Mouse (Mus musculus): Measurements from ENCODE around the gene Sipa1l2. TPM values are rescaled to one million over a fixed set of nuclear protein-coding genes. Genes with fewer than 3 reads are reported as not detected.

The Sipa1l2 gene
- polyA plus RNA-seq, 1 experiment from 2014 or later = 17.9 TPM

DNA sequence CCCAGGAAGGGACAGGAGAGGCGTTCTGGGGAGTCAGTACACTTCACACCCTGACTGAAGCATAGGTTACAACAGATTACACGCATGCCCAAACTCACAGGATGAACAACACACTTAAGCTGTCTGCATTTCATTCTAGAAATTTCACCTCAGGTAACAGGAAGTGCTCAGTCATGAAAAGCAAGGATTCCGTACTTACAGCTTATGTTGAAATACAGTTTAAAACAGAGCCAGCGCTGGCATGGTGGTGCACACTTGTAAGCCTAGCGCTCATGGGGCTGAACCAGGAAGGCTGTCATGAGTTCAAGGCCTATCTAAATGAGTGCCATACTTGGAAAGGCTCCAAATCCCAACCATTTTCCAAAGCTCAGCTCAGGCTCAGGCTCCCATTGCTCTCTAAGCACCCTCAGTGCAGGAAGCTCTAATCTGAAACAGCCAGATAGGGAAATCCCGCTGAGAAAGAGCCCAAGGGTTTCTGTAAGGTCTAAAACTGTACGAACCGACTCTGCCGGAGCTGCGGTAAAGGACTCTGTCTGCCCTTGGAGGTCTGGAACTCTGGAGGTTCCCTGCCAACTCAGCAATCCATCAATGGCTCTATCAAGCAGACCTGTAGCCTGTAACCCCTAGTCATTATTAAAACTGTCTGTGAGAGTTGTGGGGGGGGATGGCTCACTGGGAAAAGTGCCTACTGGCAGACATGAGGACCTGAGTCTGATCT lies 12.1 kb downstream of the Sipa1l2 start:
- Histone ChIP-seq H3K4me3 (no peak overlapping the region), H3K36me3 (0 out of 2 replicates have a peak, but pooled peaks cover 3% of the 10 kb centered on the region), H3K9ac (no peak overlapping the region), H3K4me1 (peaks cover 79% of the 10 kb centered on the region), H3K9me3 (no peaks in the 10 kb centered on the region), H3K4me2 (peak overlapping the region; percentile 47), H3K27ac (peak overlapping the region; percentile 40; the same call in 1 of the 2 replicates), H3K27me3 (peaks cover 11% of the 10 kb centered on the region; the same call in 1 of the 2 replicates)
- 53% methylated on average over 10 of the region's 10 CpGs for WGBS
- ATAC-seq (ENCODE audit: insufficient number of reproducible peaks, insufficient read depth, low FRiP score, low TSS enrichment, low read depth) = no peak

DNA sequence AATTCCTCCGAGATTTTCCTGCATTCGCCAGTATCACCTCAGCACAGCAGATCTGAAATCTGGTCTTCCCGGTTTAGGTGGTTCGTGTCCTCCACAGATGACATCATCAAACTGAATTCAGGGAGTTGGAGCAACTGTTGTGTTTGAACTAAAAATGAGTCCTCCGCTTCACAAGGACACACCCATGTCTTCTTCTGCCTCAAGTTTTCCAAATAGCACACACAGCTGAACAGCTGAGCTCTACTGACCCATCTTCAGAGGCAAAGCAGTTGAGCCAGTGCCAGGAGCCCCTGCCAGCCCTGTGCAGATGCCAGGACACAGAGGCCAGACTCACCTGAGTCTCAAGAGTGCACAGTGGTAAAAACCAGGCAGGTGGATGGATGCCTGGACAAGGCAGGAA lies 12.9 kb downstream of the Sipa1l2 start:
- 84% methylated on average over 5 of the region's 5 CpGs for WGBS
- Histone ChIP-seq H3K27me3 (peaks cover 11% of the 10 kb centered on the region; the same call in 1 of the 2 replicates), H3K9me3 (no peaks in the 10 kb centered on the region), H3K36me3 (0 out of 2 replicates have a peak, but pooled peaks cover 3% of the 10 kb centered on the region), H3K4me1 (peaks cover 79% of the 10 kb centered on the region), H3K9ac (no peak overlapping the region), H3K4me3 (no peak overlapping the region), H3K27ac (peak overlapping the region; percentile 55; the same call in 1 of the 2 replicates), H3K4me2 (no peak overlapping the region)
- no peak for ATAC-seq (ENCODE audit: insufficient number of reproducible peaks, insufficient read depth, low FRiP score, low TSS enrichment, low read depth)

DNA sequence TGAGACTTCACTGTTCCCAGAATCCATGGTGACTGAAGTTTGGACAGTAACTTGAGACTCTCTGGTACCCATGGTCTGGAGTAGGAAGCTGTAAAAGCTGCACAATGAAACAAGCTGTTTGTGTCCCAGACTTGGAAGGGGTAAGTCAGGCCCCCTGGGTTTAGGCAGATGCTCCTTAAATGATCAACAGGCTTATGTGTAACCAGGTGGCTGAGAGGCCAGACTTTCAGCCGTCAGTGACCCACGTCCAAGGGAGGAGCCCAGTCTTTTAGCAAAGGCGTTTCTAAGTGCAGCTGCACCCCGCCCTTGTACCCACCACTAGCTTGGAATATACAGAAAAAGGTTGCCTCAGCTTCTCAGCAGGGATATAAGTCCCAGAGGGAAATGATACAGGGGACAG lies 19.0 kb downstream of the Sipa1l2 start:
- no peak overlapping the region for H3K9ac ChIP-seq
- 45% methylated on average over 4 of the region's 4 CpGs for WGBS
- no peak overlapping the region for H3K27ac ChIP-seq
- no peak for ATAC-seq (ENCODE audit: insufficient number of reproducible peaks, insufficient read depth, low FRiP score, low TSS enrichment, low read depth)
- peaks cover 48% of the 10 kb centered on the region for H3K4me1 ChIP-seq
- no peak overlapping the region for H3K4me2 ChIP-seq
- H3K4me3 ChIP-seq = no peak overlapping the region
- no peaks in the 10 kb centered on the region for H3K9me3 ChIP-seq
- H3K27me3 ChIP-seq = peaks cover 2% of the 10 kb centered on the region; the same call in 1 of the 2 replicates
- no peaks in the 10 kb centered on the region for H3K36me3 ChIP-seq

DNA sequence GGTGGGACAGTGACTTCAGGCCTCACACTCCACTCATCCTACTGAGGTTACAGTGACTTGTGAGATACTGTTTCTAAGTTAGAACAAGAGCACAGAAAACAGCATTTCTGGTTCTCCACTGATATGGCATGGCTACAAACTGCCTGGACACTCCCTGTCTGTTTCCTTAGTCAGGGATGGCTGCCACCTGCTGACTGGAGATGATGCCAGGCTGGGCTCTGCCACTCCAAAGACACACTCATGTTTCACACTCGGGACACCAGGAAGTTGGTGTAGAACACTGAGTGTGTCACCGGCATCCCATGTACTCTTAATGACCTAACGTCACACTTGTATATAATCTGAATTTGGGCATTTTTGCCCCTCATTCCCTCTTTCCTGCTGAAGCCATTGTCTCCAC lies 22.3 kb downstream of the Sipa1l2 start:
- Histone ChIP-seq H3K9ac (no peak overlapping the region), H3K4me1 (peaks cover 39% of the 10 kb centered on the region), H3K27ac (no peak overlapping the region), H3K9me3 (no peaks in the 10 kb centered on the region), H3K27me3 (no peaks in the 10 kb centered on the region), H3K4me3 (no peak overlapping the region), H3K4me2 (no peak overlapping the region), H3K36me3 (no peaks in the 10 kb centered on the region)
- WGBS = 86% methylated on average over 3 of the region's 3 CpGs
- no peak for ATAC-seq (ENCODE audit: insufficient number of reproducible peaks, insufficient read depth, low FRiP score, low TSS enrichment, low read depth)

DNA sequence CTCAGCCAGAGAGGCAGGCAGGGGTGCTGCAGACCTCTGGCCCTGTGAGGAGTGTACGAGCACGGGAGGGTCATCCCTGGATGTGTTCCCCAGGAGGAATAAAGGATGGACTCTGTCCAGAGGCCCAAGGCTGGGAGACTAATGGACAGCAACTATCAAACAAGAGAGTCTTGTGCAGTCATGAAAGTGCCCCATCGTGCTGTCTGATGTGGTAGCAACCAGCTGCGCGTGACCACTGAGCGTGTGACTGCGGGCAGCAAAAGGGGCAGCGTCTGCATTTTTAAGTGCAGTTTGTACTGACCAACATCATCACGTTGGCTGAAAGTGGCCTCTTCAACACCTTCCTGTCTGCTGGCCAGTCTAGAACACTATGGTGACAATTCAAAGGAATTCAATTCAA lies 23.7 kb downstream of the Sipa1l2 start:
- Histone ChIP-seq H3K4me1 (peaks cover 26% of the 10 kb centered on the region), H3K9ac (no peak overlapping the region), H3K4me3 (no peak overlapping the region), H3K4me2 (no peak overlapping the region), H3K27ac (no peak overlapping the region), H3K36me3 (no peaks in the 10 kb centered on the region), H3K27me3 (no peaks in the 10 kb centered on the region), H3K9me3 (no peaks in the 10 kb centered on the region)
- 92% methylated on average over 9 of the region's 9 CpGs for WGBS
- ATAC-seq (ENCODE audit: insufficient number of reproducible peaks, insufficient read depth, low FRiP score, low TSS enrichment, low read depth) = no peak

DNA sequence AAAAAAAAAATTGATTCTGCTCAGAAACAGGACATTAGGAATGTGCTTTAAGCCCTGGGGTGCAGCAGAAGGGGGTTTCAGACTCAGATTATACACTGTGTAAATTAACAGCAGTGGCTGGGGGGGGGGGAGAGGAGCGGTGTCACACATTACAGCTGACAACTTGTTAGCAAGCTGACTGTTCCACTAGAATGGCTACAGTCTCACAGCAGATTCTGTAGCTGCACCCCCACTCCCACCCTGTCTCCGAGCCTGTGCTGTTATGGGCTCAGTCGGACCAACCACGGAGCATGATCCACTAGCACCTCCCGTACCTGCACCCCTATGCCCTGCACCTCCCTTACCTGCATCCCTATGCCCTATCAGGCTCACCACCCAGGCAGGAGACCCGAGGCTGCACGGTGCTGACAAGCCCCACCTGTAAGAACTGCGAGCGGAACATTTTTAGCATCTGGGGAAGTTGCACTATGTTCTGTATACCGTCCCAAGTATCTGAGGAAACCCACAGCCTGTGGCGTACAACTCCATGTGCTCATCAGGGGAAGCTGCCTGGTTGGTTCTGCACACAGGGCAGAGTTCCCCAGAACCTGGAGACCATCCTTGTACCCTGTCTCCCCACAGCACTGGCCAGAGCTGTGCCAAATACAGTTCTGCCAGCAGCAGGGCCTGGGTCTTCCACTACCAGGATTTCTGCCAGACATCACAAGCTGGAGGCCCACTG lies 26.6 kb downstream of the Sipa1l2 start:
- Histone ChIP-seq H3K4me1 (peaks cover 26% of the 10 kb centered on the region), H3K9ac (no peak overlapping the region), H3K4me2 (no peak overlapping the region), H3K4me3 (no peak overlapping the region), H3K27ac (no peak overlapping the region), H3K27me3 (no peaks in the 10 kb centered on the region), H3K9me3 (no peaks in the 10 kb centered on the region), H3K36me3 (no peaks in the 10 kb centered on the region)
- no peak for ATAC-seq (ENCODE audit: insufficient number of reproducible peaks, insufficient read depth, low FRiP score, low TSS enrichment, low read depth)
- WGBS = 72% methylated on average over 11 of the region's 11 CpGs

DNA sequence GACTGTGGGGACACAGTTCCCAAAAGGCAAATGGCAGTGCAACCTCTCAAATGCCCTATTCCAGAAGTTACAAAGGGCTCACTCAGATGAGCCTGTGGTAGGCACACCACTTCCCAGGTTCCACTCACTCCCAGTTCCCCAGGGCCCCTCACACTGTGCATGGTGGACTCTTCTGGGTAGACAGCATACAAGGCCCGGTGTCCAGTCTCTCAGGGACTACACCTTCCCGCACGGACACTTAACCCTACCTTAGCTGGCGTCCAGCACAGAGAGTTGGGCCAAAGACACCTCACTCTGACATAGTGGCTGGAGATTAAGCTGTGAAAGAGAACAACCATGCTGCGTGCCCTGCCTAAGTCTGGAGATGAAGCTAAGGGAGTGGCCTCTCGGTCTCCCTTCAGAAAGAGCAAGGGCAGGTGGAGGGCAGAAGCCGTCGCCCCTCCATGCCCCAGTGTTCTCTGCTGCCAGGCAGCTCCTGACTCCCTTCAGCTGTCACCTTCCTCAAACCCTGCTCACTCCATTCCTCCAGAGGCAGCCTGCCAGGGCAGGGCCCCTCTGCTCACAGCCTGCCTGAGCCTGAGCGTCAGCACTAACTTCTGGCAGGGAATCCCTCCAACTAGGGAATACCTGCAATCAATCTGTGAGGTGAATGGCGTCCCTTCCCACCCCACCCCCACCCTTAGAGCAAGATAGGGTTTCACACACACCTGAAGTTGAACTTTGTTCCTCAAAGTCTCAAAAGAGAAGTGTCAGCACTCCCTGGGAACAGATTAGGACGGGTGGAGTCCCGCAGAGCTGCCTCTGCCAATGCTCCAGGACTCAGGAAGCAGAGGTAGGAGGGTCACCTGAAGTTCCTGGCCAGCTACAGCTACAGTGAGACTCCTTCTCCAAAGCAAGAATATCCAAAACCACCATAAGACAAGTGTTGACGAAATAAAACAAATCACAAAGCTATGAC lies 30.3 kb downstream of the Sipa1l2 start:
- no peak for ATAC-seq (ENCODE audit: insufficient number of reproducible peaks, insufficient read depth, low FRiP score, low TSS enrichment, low read depth)
- no peak overlapping the region; the same call in 1 of the 2 replicates for H3K27ac ChIP-seq
- no peak overlapping the region for H3K4me3 ChIP-seq
- no peak overlapping the region for H3K4me2 ChIP-seq
- no peaks in the 10 kb centered on the region for H3K27me3 ChIP-seq
- WGBS = 62% methylated on average over 13 of the region's 13 CpGs
- no peaks in the 10 kb centered on the region for H3K9me3 ChIP-seq
- peaks cover 37% of the 10 kb centered on the region for H3K4me1 ChIP-seq
- peaks cover 13% of the 10 kb centered on the region for H3K36me3 ChIP-seq
- no peak overlapping the region for H3K9ac ChIP-seq

DNA sequence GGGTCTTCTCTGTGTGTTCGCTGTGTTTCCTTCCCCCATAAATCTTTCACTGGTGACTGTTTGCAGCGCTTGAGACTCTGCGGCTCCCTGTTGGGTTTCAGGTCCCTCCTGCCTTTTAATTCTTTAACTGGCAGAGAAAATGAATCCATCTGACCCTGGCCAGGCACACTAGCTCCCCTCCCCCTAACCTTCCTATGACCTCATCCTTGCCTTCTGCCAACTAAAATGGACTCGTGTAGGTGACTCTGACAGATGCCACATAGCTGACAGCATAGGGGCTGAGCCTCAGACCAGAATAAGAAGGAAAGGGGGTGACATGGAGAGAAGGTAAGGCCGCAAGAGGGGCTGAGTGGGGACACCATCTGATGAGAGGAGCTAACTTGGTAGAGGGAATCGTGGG lies 31.3 kb downstream of the Sipa1l2 start:
- H3K27ac ChIP-seq = no peak overlapping the region
- no peak overlapping the region for H3K9ac ChIP-seq
- peaks cover 13% of the 10 kb centered on the region for H3K36me3 ChIP-seq
- H3K4me3 ChIP-seq = no peak overlapping the region
- no peak overlapping the region for H3K4me2 ChIP-seq
- ATAC-seq (ENCODE audit: insufficient number of reproducible peaks, insufficient read depth, low FRiP score, low TSS enrichment, low read depth) = no peak
- peaks cover 39% of the 10 kb centered on the region for H3K4me1 ChIP-seq
- H3K9me3 ChIP-seq = no peaks in the 10 kb centered on the region
- no peaks in the 10 kb centered on the region for H3K27me3 ChIP-seq
- WGBS = 61% methylated on average over 6 of the region's 6 CpGs

DNA sequence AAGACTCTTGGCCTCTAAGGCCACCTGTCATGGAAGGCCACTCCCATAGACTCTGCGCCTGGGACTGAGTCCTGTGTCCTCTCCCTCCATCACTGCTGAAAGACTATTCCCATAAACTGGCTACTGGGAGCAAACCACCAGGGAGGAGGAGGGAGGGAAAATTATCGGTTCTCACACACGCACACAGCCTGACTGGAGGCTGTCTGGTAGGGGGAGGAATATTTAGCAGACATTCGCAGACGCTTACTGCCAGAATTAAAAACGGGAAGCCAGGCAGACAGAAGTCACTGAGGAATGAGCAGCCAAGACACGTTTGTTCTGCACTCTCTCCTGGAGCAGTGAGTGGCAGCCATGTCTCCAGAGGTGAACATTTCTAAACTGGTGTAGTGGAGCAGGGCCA lies 35.9 kb downstream of the Sipa1l2 start:
- no peak overlapping the region for H3K27ac ChIP-seq
- H3K9me3 ChIP-seq = no peaks in the 10 kb centered on the region
- H3K36me3 ChIP-seq = peaks cover 16% of the 10 kb centered on the region
- H3K4me3 ChIP-seq = no peak overlapping the region
- H3K4me2 ChIP-seq = no peak overlapping the region
- WGBS = 40% methylated on average over 7 of the region's 7 CpGs
- H3K9ac ChIP-seq = no peak overlapping the region
- ATAC-seq (ENCODE audit: insufficient number of reproducible peaks, insufficient read depth, low FRiP score, low TSS enrichment, low read depth) = no peak; the same call in 1 of the 2 replicates
- H3K4me1 ChIP-seq = peaks cover 58% of the 10 kb centered on the region
- no peaks in the 10 kb centered on the region; the same call in 1 of the 2 replicates for H3K27me3 ChIP-seq

DNA sequence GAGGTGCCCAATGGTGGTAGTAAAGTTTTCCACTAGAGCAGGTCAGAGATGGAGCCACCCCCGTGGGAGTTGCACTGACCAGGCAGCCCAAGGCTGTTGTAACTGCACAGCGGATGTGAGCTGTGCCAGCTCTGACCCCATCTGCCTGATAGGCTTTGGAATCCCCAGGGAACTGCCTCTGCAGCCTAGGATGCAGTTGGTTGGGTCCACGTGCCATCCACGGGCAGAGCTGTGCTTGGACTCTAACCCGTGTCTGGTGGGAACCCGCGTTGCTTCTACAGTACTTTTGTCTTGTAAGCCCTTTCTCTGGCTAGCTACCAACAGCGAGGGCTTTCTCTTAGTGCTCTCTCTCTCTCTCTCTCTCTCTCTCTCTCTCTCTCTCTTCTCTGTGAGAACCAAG lies 36.7 kb downstream of the Sipa1l2 start:
- H3K27me3 ChIP-seq = no peaks in the 10 kb centered on the region; the same call in 1 of the 2 replicates
- H3K36me3 ChIP-seq = peaks cover 16% of the 10 kb centered on the region
- H3K4me1 ChIP-seq = peaks cover 57% of the 10 kb centered on the region
- ATAC-seq (ENCODE audit: insufficient number of reproducible peaks, insufficient read depth, low FRiP score, low TSS enrichment, low read depth) = no peak
- no peak overlapping the region for H3K4me2 ChIP-seq
- H3K9me3 ChIP-seq = no peaks in the 10 kb centered on the region
- 80% methylated on average over 8 of the region's 8 CpGs for WGBS
- H3K4me3 ChIP-seq = no peak overlapping the region
- H3K9ac ChIP-seq = no peak overlapping the region
- H3K27ac ChIP-seq = no peak overlapping the region

DNA sequence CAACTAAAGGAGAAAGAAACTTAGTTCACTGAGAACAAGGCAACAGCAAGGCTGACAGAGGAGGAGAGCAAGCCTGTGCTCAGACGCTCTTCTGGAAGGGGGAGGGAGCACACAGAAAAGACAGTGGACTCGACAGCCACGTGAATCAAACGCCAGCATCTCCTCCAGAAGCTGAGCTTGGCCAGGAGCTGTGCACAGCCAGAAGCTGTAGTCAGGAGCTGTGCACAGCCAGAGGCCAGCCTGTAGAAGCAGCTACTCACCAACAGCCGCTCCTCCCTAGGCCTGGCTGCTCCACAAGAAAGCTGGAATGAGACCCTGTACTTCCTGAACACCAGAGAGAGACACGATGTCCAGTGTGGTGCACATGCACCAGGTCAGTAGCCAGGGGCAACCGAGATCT lies 37.4 kb downstream of the Sipa1l2 start:
- Histone ChIP-seq H3K36me3 (peaks cover 10% of the 10 kb centered on the region), H3K27ac (no peak overlapping the region; the same call in 1 of the 2 replicates), H3K9ac (no peak overlapping the region), H3K4me3 (no peak overlapping the region), H3K4me1 (peaks cover 65% of the 10 kb centered on the region), H3K27me3 (no peaks in the 10 kb centered on the region; the same call in 1 of the 2 replicates), H3K4me2 (no peak overlapping the region), H3K9me3 (no peaks in the 10 kb centered on the region)
- 39% methylated on average over 7 of the region's 7 CpGs for WGBS
- no peak for ATAC-seq (ENCODE audit: insufficient number of reproducible peaks, insufficient read depth, low FRiP score, low TSS enrichment, low read depth)
